In genomic region chr11:11871197-11871813, GRCm38 (mm10) we compare ENCODE assay signal across 11 mouse cellular contexts. TPM values are rescaled to one million over a fixed set of nuclear protein-coding genes. Genes with fewer than 3 reads are reported as not detected.
DNase-seq lines count a peak whose midpoint lies in the region; ATAC-seq and TF ChIP-seq lines count a peak whose summit lies in the region.
"Had no signal": no experiment of that assay in that cellular context is flagged by ENCODE, and none has a peak within 500 bp of the region (broad histone marks: within the 10 kb centered on the region; RNA-seq: fewer than 3 reads in every experiment).

No protein-coding gene starts in this region.

- no peak overlapping the region for H3K27ac ChIP-seq in lung, postnatal 0 days (ENCODE audit: low read length)
- peak overlapping the region; percentile 78; the same call in 1 of the 2 replicates for H3K27ac ChIP-seq in heart, postnatal 0 days (ENCODE audit: low read depth)
- peak overlapping the region; percentile 88 for H3K27ac ChIP-seq in stomach, embryonic 16.5 days (ENCODE audit: low read length)

- no peak for TF ChIP-seq CTCF in lung, postnatal 0 days (IDR thresholded peaks at IDR 0.05)
- TF ChIP-seq CTCF in heart, postnatal 0 days (IDR thresholded peaks at IDR 0.05; ENCODE audit: low read depth) = no peak

- no peak for TF ChIP-seq EP300 in lung, postnatal 0 days (IDR thresholded peaks at IDR 0.05)
- TF ChIP-seq EP300 in heart, postnatal 0 days (IDR thresholded peaks at IDR 0.05; ENCODE audit: low read depth) = no peak

- H3K4me1 ChIP-seq in lung, postnatal 0 days (ENCODE audit: insufficient read depth, low read depth, low read length) = no peaks in the 10 kb centered on the region; the same call in 1 of the 2 replicates
- H3K4me1 ChIP-seq in heart, postnatal 0 days (ENCODE audit: control insufficient read depth, insufficient read depth) = peaks cover 52% of the 10 kb centered on the region
- peaks cover 31% of the 10 kb centered on the region for H3K4me1 ChIP-seq in stomach, embryonic 16.5 days (ENCODE audit: control insufficient read depth, insufficient read depth, low read length)

- H3K9ac ChIP-seq in lung, postnatal 0 days (replicated peaks; ENCODE audit: low read depth) = no peak overlapping the region
- H3K9ac ChIP-seq in heart, postnatal 0 days (replicated peaks; ENCODE audit: low read depth, low read length) = 0 out of 2 replicates have a peak overlapping the region, but pooled peaks have one; percentile 11
- 0 out of 2 replicates have a peak overlapping the region, but pooled peaks have one; percentile 17 for H3K9ac ChIP-seq in stomach, embryonic 16.5 days (ENCODE audit: low read length)

- H3K4me2 ChIP-seq in lung, postnatal 0 days (replicated peaks; ENCODE audit: low read depth, low read length) = no peak overlapping the region
- no peak overlapping the region for H3K4me2 ChIP-seq in heart, postnatal 0 days (ENCODE audit: low read depth, low read length)
- H3K4me2 ChIP-seq in stomach, embryonic 16.5 days (ENCODE audit: low read depth, low read length) = no peak overlapping the region

- no peak for ATAC-seq in lung, postnatal 0 days
- no peak for ATAC-seq in heart, postnatal 0 days (ENCODE audit: insufficient read depth, low read depth)
- ATAC-seq in stomach, embryonic 16.5 days (ENCODE audit: insufficient read depth, low FRiP score) = no peak
- no peak for ATAC-seq in activated CD4-positive, CD25-positive, alpha-beta regulatory T cell, adult 4 months
- ATAC-seq in megakaryocyte-erythroid progenitor cell, adult 5-6 weeks (replicated peaks; ENCODE audit: low FRiP score, low TSS enrichment, poor library complexity, severe bottlenecking) = no peak
- ATAC-seq: forebrain, embryonic 16.5 days; Patski had no signal

- DNase-seq in heart, adult 11 months = peak; percentile 88
- DNase-seq in heart, adult 8-10 months (ENCODE audit: low spot score) = no peak
- DNase-seq in lung, postnatal 0 days (ENCODE audit: low spot score) = peak; percentile 49
- no peak for DNase-seq in lung, adult 18-20 months
- no peak for DNase-seq in heart, postnatal 0 days (ENCODE audit: low spot score)
- DNase-seq: cerebellum, postnatal 36 days had no signal

- no peaks in the 10 kb centered on the region for H3K9me3 ChIP-seq in lung, postnatal 0 days (ENCODE audit: low read length)
- H3K9me3 ChIP-seq in heart, postnatal 0 days (replicated peaks; ENCODE audit: control insufficient read depth, low read length) = no peaks in the 10 kb centered on the region
- no peaks in the 10 kb centered on the region for H3K9me3 ChIP-seq in stomach, embryonic 16.5 days (replicated peaks; ENCODE audit: control insufficient read depth, low read length)

- no peak overlapping the region for H3K4me3 ChIP-seq in lung, postnatal 0 days (ENCODE audit: low read depth, low read length)
- no peak overlapping the region for H3K4me3 ChIP-seq in heart, postnatal 0 days (ENCODE audit: low read depth, low read length)
- no peak overlapping the region for H3K4me3 ChIP-seq in stomach, embryonic 16.5 days (replicated peaks; ENCODE audit: low read length)

- no peaks in the 10 kb centered on the region for H3K27me3 ChIP-seq in lung, postnatal 0 days (replicated peaks; ENCODE audit: insufficient read depth, low read length)
- no peaks in the 10 kb centered on the region for H3K27me3 ChIP-seq in heart, postnatal 0 days (ENCODE audit: control insufficient read depth, insufficient read depth, low read length)
- H3K27me3 ChIP-seq in stomach, embryonic 16.5 days (ENCODE audit: control insufficient read depth, insufficient read depth, low read length) = no peaks in the 10 kb centered on the region
- H3K27me3 ChIP-seq: Patski had no signal

- no peaks in the 10 kb centered on the region for H3K36me3 ChIP-seq in lung, postnatal 0 days (ENCODE audit: insufficient read depth, low read length)
- H3K36me3 ChIP-seq in heart, postnatal 0 days (replicated peaks; ENCODE audit: control insufficient read depth, insufficient read depth, low read length) = no peaks in the 10 kb centered on the region
- no peaks in the 10 kb centered on the region for H3K36me3 ChIP-seq in stomach, embryonic 16.5 days (ENCODE audit: control insufficient read depth, insufficient read depth, low read length)

- WGBS in lung, postnatal 0 days = 36% methylated on average over 5 of the region's 5 CpGs
- 47% methylated on average over 5 of the region's 5 CpGs for WGBS in heart, postnatal 0 days
- WGBS in stomach, embryonic 16.5 days = 32% methylated on average over 5 of the region's 5 CpGs

RNA-seq across cellular contexts. Expression of gene Ddc, which starts 26.6 kb away (rescaled TPM):
- 1 to 10 TPM in 2 of 4 experiments, under 1 TPM in 2; 0.66 to 1.2 (median 0.93) TPM for total RNA-seq in heart, adult 8-10 months (2022)
- 12.4 and 17.6 TPM in 2 replicates for polyA plus RNA-seq in lung, postnatal 0 days (2015; fragmentation: Nextera tagmentation; extraction: Ambion mirVana)
- 248 and 309 TPM in 2 replicates for total RNA-seq in heart, postnatal 0 days (2014; rRNA removed; ENCODE audit: low replicate concordance)
- 129 and 140 TPM in 2 replicates for polyA plus RNA-seq in heart, postnatal 0 days (2015; fragmentation: Nextera tagmentation; extraction: Ambion mirVana)
- 48.7 and 49.1 TPM in 2 replicates for polyA plus RNA-seq in stomach, embryonic 16.5 days (2015; fragmentation: Nextera tagmentation; extraction: Ambion mirVana)
- polyA plus RNA-seq in activated CD4-positive, CD25-positive, alpha-beta regulatory T cell, adult 4 months (2017; shearing (Covaris generic)) = 1 to 10 TPM; 1.9 to 2.4 TPM
- total RNA-seq in megakaryocyte-erythroid progenitor cell, adult 5-6 weeks (2014; fragmentation: Nextera tagmentation) = 3.9 TPM in 1 of 2 replicates, not detected in the other
- not detected in 2 replicates for total RNA-seq in megakaryocyte-erythroid progenitor cell, adult 5-6 weeks (2017)

Comparison
In these comparisons a context has a peak if more than half of its experiments do, and no peak if none do; other contexts are left out.
1. DNase-seq: peak in heart, adult 11 months (single experiment) and lung, postnatal 0 days (single experiment); none in heart, adult 8-10 months (single experiment), lung, adult 18-20 months (0 of 2) and heart, postnatal 0 days (single experiment).